Mouse (Mus musculus) embryonic facial prominence, embryonic 15.5 days (tissue): Measurements from ENCODE around the gene Plekha1. TPM values are rescaled to one million over a fixed set of nuclear protein-coding genes. Genes with fewer than 3 reads are reported as not detected.
A peak's percentile ranks its signal among the peaks of the same experiment; 100 is the strongest.

ENCODE experiments used
- ATAC-seq: fragments of 200-750 bp; cut with Nextera tagmentation; 2 replicates; pipeline ENCODE4 v1.8.0; 2017; ENCODE audit warnings: low read depth, moderate TSS enrichment; ENCODE audit not compliant: insufficient number of reproducible peaks, low FRiP score, low TSS enrichment
- H3K27ac ChIP-seq: fragments of 300-500 bp; sonication (generic); replicated peaks from 2 replicates; pipeline ENCODE4 v1.5.1; 2015; ENCODE audit warnings: mild to moderate bottlenecking, inconsistent platforms
- H3K27me3 ChIP-seq: fragments of 300-500 bp; sonication (generic); 2 replicates; pipeline ENCODE4 v1.6.1; 2015; ENCODE audit warnings: inconsistent platforms
- H3K36me3 ChIP-seq: fragments of 300-500 bp; sonication (generic); 2 replicates; pipeline ENCODE4 v1.6.1; 2015; ENCODE audit warnings: mild to moderate bottlenecking, inconsistent platforms
- H3K4me1 ChIP-seq: fragments of 300-500 bp; sonication (generic); 2 replicates; pipeline ENCODE4 v1.6.1; 2015; ENCODE audit warnings: inconsistent platforms
- H3K4me2 ChIP-seq: fragments of 300-500 bp; sonication (generic); replicated peaks from 2 replicates; pipeline ENCODE4 v1.6.1; 2015; ENCODE audit warnings: mild to moderate bottlenecking, inconsistent platforms
- H3K4me3 ChIP-seq: fragments of 300-500 bp; sonication (generic); replicated peaks from 2 replicates; pipeline ENCODE4 v1.5.1; 2015; ENCODE audit warnings: mild to moderate bottlenecking, inconsistent platforms
- H3K9ac ChIP-seq: fragments of 300-500 bp; sonication (generic); 2 replicates; pipeline ENCODE4 v1.6.1; 2015; ENCODE audit warnings: inconsistent platforms
- H3K9me3 ChIP-seq: fragments of 300-500 bp; sonication (generic); replicated peaks from 2 replicates; pipeline ENCODE4 v1.6.1; 2016; ENCODE audit warnings: inconsistent platforms
- WGBS: fragments of 180-500 bp; shearing (Covaris S2); methylation state at CpG from one replicate; pipeline ENCODE4 v1.1.7; 2015; 5-methylcytosine and 5-hydroxymethylcytosine counted together
- microRNA-seq: library from miRNA; unstranded; fragments of <30 nt; microRNA quantifications from one replicate; pipeline ENCODE4, GENCODE M21; 2016; ENCODE audit warnings: borderline number of aligned reads
- polyA plus RNA-seq: library from polyadenylated mRNA; unstranded; fragments of >200 nt; fragmentation: Nextera tagmentation; extraction: Ambion mirVana; gene quantifications from 2 replicates; pipeline ENCODE4 v1.2.1, GENCODE M21; 2015

The Plekha1 gene
- polyA plus RNA-seq, 1 experiment from 2014 or later = 53.4 TPM

DNA sequence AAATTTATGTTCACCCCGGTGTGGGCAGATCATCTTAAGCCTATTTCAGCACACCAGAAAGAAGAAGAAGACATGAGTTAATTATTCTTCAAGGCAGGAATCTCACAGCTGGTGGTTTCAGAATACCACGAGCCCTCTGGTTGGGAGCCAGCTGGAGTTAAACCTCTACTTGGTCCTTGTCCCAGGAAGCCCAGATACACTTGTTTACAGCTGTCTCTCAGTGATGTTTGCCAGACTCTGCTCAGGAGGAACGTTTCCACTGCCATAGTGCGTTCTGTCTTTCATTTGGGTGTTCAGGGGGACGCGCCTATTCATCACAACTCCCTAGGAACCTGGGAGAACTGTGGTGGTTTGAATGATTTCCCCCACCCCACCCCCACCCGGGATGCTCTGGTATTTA is 94.3 kb downstream of the Plekha1 start:
- peak overlapping the region; percentile 48; the same call in 1 of the 2 replicates for H3K27ac ChIP-seq
- H3K4me2 ChIP-seq = no peak overlapping the region
- no peaks in the 10 kb centered on the region for H3K9me3 ChIP-seq
- H3K9ac ChIP-seq = no peak overlapping the region
- H3K27me3 ChIP-seq = no peaks in the 10 kb centered on the region
- peak; percentile 80 for ATAC-seq
- peaks cover 35% of the 10 kb centered on the region for H3K4me1 ChIP-seq
- no peak overlapping the region for H3K4me3 ChIP-seq
- no peaks in the 10 kb centered on the region for H3K36me3 ChIP-seq
- 26% methylated on average over 7 of the region's 7 CpGs for WGBS

DNA sequence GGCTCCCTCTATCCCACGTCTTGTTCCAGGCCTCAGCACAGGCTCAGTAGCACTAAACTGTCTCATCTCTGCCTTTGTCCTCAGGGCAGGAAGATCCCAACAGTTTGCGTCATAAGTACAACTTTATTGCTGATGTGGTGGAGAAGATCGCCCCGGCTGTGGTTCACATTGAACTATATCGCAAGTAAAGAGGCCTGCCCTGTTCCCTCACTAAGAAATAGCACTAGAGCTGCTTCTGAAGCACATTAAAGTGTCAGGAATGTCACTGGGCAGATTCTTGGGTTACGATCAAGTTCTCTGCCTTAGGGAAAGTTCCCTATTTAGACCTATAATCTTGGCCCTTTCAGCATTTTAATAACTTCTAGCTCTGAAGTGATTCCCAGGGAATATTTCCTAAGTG is 95.9 kb downstream of the Plekha1 start:
- Histone ChIP-seq H3K4me2 (no peak overlapping the region), H3K9me3 (no peaks in the 10 kb centered on the region), H3K27me3 (no peaks in the 10 kb centered on the region), H3K4me3 (no peak overlapping the region), H3K4me1 (peaks cover 50% of the 10 kb centered on the region), H3K36me3 (no peaks in the 10 kb centered on the region), H3K27ac (peak overlapping the region; percentile 63), H3K9ac (no peak overlapping the region)
- no peak for ATAC-seq
- WGBS = 52% methylated on average over 6 of the region's 6 CpGs

Small RNA genes within 50 kb of the gene (microRNA-seq; reads per million reads assigned to microRNA genes)
- 0.52 reads per million for gene Mir7061

Other genes starting within 250 kb of the Plekha1 start
- gene Btbd16, start 91.7 kb upstream of the Plekha1 start, polyA plus RNA-seq = not detected in 2 replicates
- 116 and 122 TPM in 2 replicates for gene Htra1, start 70.4 kb downstream of the Plekha1 start, polyA plus RNA-seq
- gene Dmbt1, start 166.3 kb downstream of the Plekha1 start, polyA plus RNA-seq = 0.03 and 0.04 TPM in 2 replicates